ENCODE assay signal across 8 mouse cellular contexts in the genomic region with DNA sequence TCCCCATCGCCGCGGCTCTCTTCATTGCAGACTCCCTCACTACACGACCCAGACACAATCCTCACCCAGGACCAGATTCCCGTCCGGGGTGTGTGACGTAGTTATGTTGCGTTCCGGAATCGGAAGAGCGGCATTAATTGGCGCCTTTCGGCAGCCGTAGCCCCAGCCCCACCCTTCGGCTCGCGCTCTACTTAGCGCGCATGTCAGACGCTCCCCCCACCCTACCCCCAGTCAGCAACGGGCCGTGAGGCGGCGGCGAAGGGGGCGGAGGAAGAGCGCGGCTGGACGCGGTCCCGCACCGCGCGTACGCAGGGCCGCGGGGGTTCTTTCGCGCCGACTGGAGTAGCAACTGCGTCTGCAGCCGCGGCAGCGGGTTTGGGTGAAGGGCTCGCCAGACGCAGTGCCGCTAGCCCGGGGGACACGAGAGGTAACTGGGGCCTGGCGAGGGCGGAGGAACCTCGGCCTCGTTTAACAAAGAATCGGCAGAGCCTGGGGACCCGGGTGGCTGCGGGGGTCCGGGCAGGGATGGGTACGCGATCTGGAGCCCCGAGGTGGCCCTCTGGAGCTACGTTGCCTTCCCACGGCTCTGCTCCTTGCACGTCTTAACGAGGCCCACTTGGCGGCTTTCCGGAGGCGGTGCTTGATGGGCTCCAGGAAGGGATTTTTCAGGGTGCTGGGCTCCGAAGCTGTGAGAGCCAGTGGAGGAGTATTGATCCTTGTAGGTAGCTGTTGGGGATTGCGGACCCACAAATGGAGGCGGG. TPM values are rescaled to one million over a fixed set of nuclear protein-coding genes. Genes with fewer than 3 reads are reported as not detected.
A peak's percentile ranks its signal among the peaks of the same experiment; 100 is the strongest.
DNase-seq lines count a peak whose midpoint lies in the region; ATAC-seq and TF ChIP-seq lines count a peak whose summit lies in the region.

TSS of gene Ddx42 (plus strand) at position 197 of the 761 bp plus-strand sequence.

- H3K9me3 ChIP-seq in E14TG2a.4 (ENCODE audit: low read length): no peaks in the 10 kb centered on the region
- H3K9me3 ChIP-seq in forebrain, embryonic 12.5 days: no peaks in the 10 kb centered on the region
- H3K9me3 ChIP-seq in heart, postnatal 0 days (replicated peaks; ENCODE audit: control insufficient read depth, low read length): no peaks in the 10 kb centered on the region
- no peaks in the 10 kb centered on the region for H3K9me3 ChIP-seq in liver, embryonic 16.5 days (replicated peaks; ENCODE audit: control insufficient read depth, low read length)
- H3K9me3 ChIP-seq in neural tube, embryonic 13.5 days: no peaks in the 10 kb centered on the region

- TF ChIP-seq EP300 in heart, postnatal 0 days (IDR thresholded peaks at IDR 0.05; ENCODE audit: low read depth): peak; percentile 39

- peak within 1 kb of the TSS; percentile 96 for H3K27ac ChIP-seq in forebrain, embryonic 12.5 days
- peak within 1 kb of the TSS; percentile 97 for H3K27ac ChIP-seq in heart, postnatal 0 days (ENCODE audit: low read depth)
- H3K27ac ChIP-seq in liver, embryonic 16.5 days (ENCODE audit: low read length): peak within 1 kb of the TSS; percentile 100
- peak within 1 kb of the TSS; percentile 97 for H3K27ac ChIP-seq in neural tube, embryonic 13.5 days (replicated peaks)
- H3K27ac ChIP-seq in testis, adult 2 months (ENCODE audit: control insufficient read depth, insufficient read depth, low read depth, low read length): peak within 1 kb of the TSS; percentile 86

- ATAC-seq in forebrain, embryonic 12.5 days (ENCODE audit: low FRiP score): peak; percentile 94
- ATAC-seq in heart, postnatal 0 days (ENCODE audit: insufficient read depth, low read depth): peak; percentile 90
- peak; percentile 89 for ATAC-seq in liver, embryonic 16.5 days (ENCODE audit: low read depth)
- peak; percentile 96 for ATAC-seq in neural tube, embryonic 13.5 days (ENCODE audit: low read depth)

- peak within 1 kb of the TSS; percentile 63 for H3K4me2 ChIP-seq in forebrain, embryonic 12.5 days
- peak within 1 kb of the TSS; percentile 84 for H3K4me2 ChIP-seq in heart, postnatal 0 days (ENCODE audit: low read depth, low read length)
- peak within 1 kb of the TSS; percentile 93 for H3K4me2 ChIP-seq in liver, embryonic 16.5 days (ENCODE audit: low read depth, low read length)
- peak within 1 kb of the TSS; percentile 81 for H3K4me2 ChIP-seq in neural tube, embryonic 13.5 days

- H3K36me3 ChIP-seq in E14TG2a.4 (ENCODE audit: insufficient read depth, low read length): peaks cover 29% of the 10 kb centered on the region
- peaks cover 14% of the 10 kb centered on the region for H3K36me3 ChIP-seq in forebrain, embryonic 12.5 days (replicated peaks)
- peaks cover 4% of the 10 kb centered on the region for H3K36me3 ChIP-seq in heart, postnatal 0 days (replicated peaks; ENCODE audit: control insufficient read depth, insufficient read depth, low read length)
- H3K36me3 ChIP-seq in liver, embryonic 16.5 days (ENCODE audit: control insufficient read depth, insufficient read depth): peaks cover 6% of the 10 kb centered on the region; the same call in 1 of the 2 replicates
- peaks cover 14% of the 10 kb centered on the region for H3K36me3 ChIP-seq in neural tube, embryonic 13.5 days
- no peaks in the 10 kb centered on the region for H3K36me3 ChIP-seq in testis, adult 2 months (ENCODE audit: control insufficient read depth, insufficient read depth, low read length)

- no peak for TF ChIP-seq CTCF in E14TG2a.4 (conservative IDR thresholded peaks at IDR 0.05; ENCODE audit: low read length)
- TF ChIP-seq CTCF in heart, postnatal 0 days (IDR thresholded peaks at IDR 0.05; ENCODE audit: low read depth): no peak
- no peak for TF ChIP-seq CTCF in testis, adult 2 months (IDR thresholded peaks at IDR 0.05; ENCODE audit: control insufficient read depth, insufficient read depth, insufficient replicate concordance, low read depth, low read length)

- WGBS in forebrain, embryonic 12.5 days: under 1% methylated on average over 66 of the region's 70 CpGs
- WGBS in heart, postnatal 0 days: under 1% methylated on average over 70 of the region's 70 CpGs
- WGBS in liver, embryonic 16.5 days (ENCODE audit: insufficient replicate concordance): under 1% methylated on average over 70 of the region's 70 CpGs
- under 1% methylated on average over 70 of the region's 70 CpGs for WGBS in neural tube, embryonic 13.5 days

- peak within 1 kb of the TSS; percentile 98 for H3K9ac ChIP-seq in forebrain, embryonic 12.5 days
- peak within 1 kb of the TSS; percentile 94 for H3K9ac ChIP-seq in heart, postnatal 0 days (replicated peaks; ENCODE audit: low read depth, low read length)
- H3K9ac ChIP-seq in liver, embryonic 16.5 days (ENCODE audit: low read depth, low read length): peak within 1 kb of the TSS; percentile 95
- peak within 1 kb of the TSS; percentile 98 for H3K9ac ChIP-seq in neural tube, embryonic 13.5 days

- no peaks in the 10 kb centered on the region for H3K27me3 ChIP-seq in E14TG2a.4 (ENCODE audit: insufficient read depth, low read length)
- no peaks in the 10 kb centered on the region for H3K27me3 ChIP-seq in forebrain, embryonic 12.5 days
- H3K27me3 ChIP-seq in heart, postnatal 0 days (ENCODE audit: control insufficient read depth, insufficient read depth, low read length): no peaks in the 10 kb centered on the region
- no peaks in the 10 kb centered on the region for H3K27me3 ChIP-seq in liver, embryonic 16.5 days (ENCODE audit: control insufficient read depth, insufficient read depth, low read depth, low read length)
- no peaks in the 10 kb centered on the region for H3K27me3 ChIP-seq in neural tube, embryonic 13.5 days
- no peaks in the 10 kb centered on the region for H3K27me3 ChIP-seq in testis, adult 2 months (ENCODE audit: control insufficient read depth, insufficient read depth, low read length)

- peak within 1 kb of the TSS; percentile 99 for H3K4me3 ChIP-seq in E14TG2a.4 (replicated peaks; ENCODE audit: low read length)
- peak within 1 kb of the TSS; percentile 96 for H3K4me3 ChIP-seq in forebrain, embryonic 12.5 days (replicated peaks)
- peak within 1 kb of the TSS; percentile 99 for H3K4me3 ChIP-seq in heart, postnatal 0 days (ENCODE audit: low read depth, low read length)
- H3K4me3 ChIP-seq in liver, embryonic 16.5 days (ENCODE audit: low read depth, low read length): peak within 1 kb of the TSS; percentile 97
- H3K4me3 ChIP-seq in neural tube, embryonic 13.5 days: peak within 1 kb of the TSS; percentile 97
- peak within 1 kb of the TSS; percentile 83 for H3K4me3 ChIP-seq in testis, adult 2 months (ENCODE audit: control insufficient read depth, low read depth, low read length)

- DNase-seq in c-Kit-positive CD71-positive TER-119-positive erythroid progenitor cells, embryonic 14.5 days (ENCODE audit: low spot score): peak; percentile 93
- peak; percentile 93 for DNase-seq in heart, postnatal 0 days (ENCODE audit: low spot score)
- DNase-seq in kidney, postnatal 4 days: peak; percentile 92 to 96

- H3K4me1 ChIP-seq in E14TG2a.4 (replicated peaks; ENCODE audit: low read depth, low read length): peaks cover 33% of the 10 kb centered on the region
- H3K4me1 ChIP-seq in forebrain, embryonic 12.5 days: peaks cover 26% of the 10 kb centered on the region
- H3K4me1 ChIP-seq in heart, postnatal 0 days (ENCODE audit: control insufficient read depth, insufficient read depth): peaks cover 34% of the 10 kb centered on the region
- H3K4me1 ChIP-seq in liver, embryonic 16.5 days (ENCODE audit: control insufficient read depth, low read depth, low read length): peaks cover 24% of the 10 kb centered on the region
- H3K4me1 ChIP-seq in neural tube, embryonic 13.5 days (replicated peaks): peaks cover 60% of the 10 kb centered on the region
- peaks cover 7% of the 10 kb centered on the region for H3K4me1 ChIP-seq in testis, adult 2 months (ENCODE audit: control insufficient read depth, insufficient read depth, low read length)

- peak; percentile 86 for TF ChIP-seq POLR2A in testis, adult 2 months (IDR thresholded peaks at IDR 0.05; ENCODE audit: control insufficient read depth, low read depth, low read length)

RNA-seq across cellular contexts. Expression of gene Ddx42, which starts in this region (rescaled TPM):
- polyA plus RNA-seq in forebrain, embryonic 12.5 days (2016; fragmentation: Nextera tagmentation; extraction: Ambion mirVana): 122 and 129 TPM in 2 replicates
- total RNA-seq in heart, postnatal 0 days (2014; rRNA removed; ENCODE audit: low replicate concordance): 15.8 and 17.8 TPM in 2 replicates
- polyA plus RNA-seq in heart, postnatal 0 days (2015; fragmentation: Nextera tagmentation; extraction: Ambion mirVana): 25.5 and 29.2 TPM in 2 replicates
- 22.7 and 24.7 TPM in 2 replicates for polyA plus RNA-seq in liver, embryonic 16.5 days (2015; fragmentation: Nextera tagmentation; extraction: Ambion mirVana)
- polyA plus RNA-seq in neural tube, embryonic 13.5 days (2015; fragmentation: Nextera tagmentation; extraction: Ambion mirVana): 87.1 and 89.8 TPM in 2 replicates
- 12.0 and 13.2 TPM in 2 replicates for polyA plus RNA-seq in testis, adult 2 months (2012; rRNA removed)

Comparison
In these comparisons a context has a peak if more than half of its experiments do, and no peak if none do; other contexts are left out.
1. Peak in every context shown above with its lines: DNase-seq, ATAC-seq, H3K4me3 ChIP-seq and H3K27ac ChIP-seq.